Mouse (Mus musculus) skeletal muscle tissue, adult 2 months (tissue): ENCODE results near the gene Parvb.

ENCODE experiments used
- DNase-seq: peaks from one replicate; pipeline ENCODE4 v3.0.0-alpha.2; 2012; ENCODE audit warnings: low read depth, low spot score

Gene Parvb

DNA sequence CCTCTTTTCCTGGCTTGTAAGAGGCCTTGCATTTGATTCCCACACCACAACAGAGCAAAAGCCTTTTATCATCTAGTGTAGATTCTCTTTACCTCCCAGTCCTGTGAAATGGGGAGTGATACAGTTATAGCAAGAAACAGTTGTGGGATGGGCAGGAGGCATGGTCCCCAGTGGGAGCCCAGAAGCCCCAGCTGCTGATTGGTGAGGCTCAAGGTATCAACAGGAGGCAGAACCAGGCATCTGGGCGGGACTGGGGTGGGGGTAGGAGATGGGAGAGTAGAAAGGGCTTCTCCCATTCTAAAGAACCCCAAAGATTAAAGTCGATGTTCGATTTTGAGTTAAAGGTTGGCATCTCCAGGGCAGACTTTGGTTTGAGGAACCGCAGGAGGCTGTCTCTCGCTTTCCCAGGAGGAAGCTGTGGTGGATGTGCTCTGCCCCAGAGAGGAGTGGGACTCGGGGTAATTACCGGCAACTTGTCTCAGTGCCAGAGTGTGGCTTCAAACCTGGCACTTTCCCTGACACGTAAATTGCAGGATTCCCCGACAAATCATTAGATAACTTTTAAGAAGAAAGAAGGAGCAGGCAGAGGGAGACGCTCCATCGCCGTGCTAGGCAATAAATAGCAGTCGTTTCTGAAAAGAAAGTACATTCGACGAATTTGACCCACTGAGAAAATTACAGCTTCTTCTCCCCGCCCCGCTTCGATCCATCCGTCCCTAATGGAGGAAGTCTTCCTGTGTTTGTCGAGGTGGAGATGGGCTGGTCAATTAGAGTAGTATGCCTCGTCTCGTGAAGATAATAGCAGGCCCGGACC is 13.7 kb upstream of the Parvb start:
- DNase-seq: no peak

- DNase-seq: no peak
These were observed 13.0 kb upstream of the Parvb start for GRCm38 (mm10) chr15:84218783-84219271.

DNA sequence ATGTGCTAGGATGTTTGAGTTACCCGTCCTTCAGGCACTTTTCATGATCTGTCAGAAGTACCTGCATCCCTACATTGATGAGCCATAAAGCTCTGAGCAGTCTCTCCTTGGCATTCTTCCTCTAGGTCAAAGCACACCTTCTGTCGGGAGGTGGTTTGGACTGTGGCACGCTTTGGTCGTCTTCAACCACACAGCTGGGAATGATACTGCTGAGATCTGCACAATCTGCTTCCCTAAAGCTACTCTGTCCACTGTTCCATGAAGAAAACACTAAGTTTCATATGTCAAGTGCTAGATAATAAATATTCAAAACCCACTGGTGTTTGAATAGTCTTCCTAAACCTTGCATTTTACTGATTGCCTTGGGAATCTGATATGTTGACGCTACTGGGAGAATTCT is 10.3 kb upstream of the Parvb start:
- no peak for DNase-seq

DNA sequence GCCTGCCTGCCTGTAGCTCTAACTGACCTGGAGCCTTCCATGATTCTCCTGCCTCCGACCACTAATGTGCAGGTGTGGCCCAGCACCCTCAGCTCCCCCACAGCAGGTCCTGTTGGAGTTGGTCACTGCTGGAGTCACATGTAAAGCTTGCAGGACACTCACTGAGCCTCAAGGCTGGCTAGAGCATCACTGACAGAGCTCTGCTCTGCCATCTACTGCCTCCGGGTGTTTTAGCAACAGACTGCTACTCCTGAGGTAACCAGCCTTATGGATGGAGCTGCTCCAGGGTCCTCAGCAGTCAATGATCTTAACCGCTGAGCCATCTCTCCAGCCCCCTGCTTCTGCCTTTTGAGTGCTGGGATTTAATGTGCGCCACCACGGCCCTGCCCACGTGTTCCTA is 8.4 kb upstream of the Parvb start:
- no peak for DNase-seq

- no peak for DNase-seq
These were observed 7.1 kb upstream of the Parvb start for GRCm38 (mm10) chr15:84224779-84225178.

DNA sequence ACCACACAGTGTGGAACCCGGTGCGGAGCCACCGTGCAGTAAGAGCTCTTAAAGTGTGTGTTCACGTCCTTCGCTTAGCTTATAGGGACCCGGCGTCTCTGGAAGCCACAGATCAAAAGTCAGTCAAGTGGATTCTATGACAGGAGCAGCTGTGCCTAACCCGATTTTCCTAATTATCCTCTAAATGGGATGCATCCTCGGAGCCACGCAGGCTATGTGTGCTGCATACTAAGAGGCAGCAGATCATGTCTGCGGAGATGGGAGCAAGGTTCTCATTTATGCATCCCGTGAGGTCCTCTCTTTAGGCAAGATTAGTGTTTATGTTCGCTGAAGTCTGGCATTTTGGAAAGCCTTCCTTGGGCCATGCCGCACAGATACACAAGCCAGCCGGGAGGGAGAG is 4.9 kb upstream of the Parvb start:
- DNase-seq: no peak

- DNase-seq: no peak
These were observed 1.2 kb upstream of the Parvb start for GRCm38 (mm10) chr15:84230661-84231060.

- DNase-seq: no peak
These were observed 630 bp upstream of the Parvb start for GRCm38 (mm10) chr15:84231113-84231712.

GRCm38 (mm10) chr15:84232609-84233008 is 766 bp downstream of the Parvb start:
- no peak for DNase-seq

GRCm38 (mm10) chr15:84234794-84235581 is 3.1 kb downstream of the Parvb start:
- DNase-seq: no peak

GRCm38 (mm10) chr15:84235646-84236045 is 3.8 kb downstream of the Parvb start:
- peak; percentile 63 for DNase-seq

GRCm38 (mm10) chr15:84238552-84238951 is 6.7 kb downstream of the Parvb start:
- no peak for DNase-seq

DNA sequence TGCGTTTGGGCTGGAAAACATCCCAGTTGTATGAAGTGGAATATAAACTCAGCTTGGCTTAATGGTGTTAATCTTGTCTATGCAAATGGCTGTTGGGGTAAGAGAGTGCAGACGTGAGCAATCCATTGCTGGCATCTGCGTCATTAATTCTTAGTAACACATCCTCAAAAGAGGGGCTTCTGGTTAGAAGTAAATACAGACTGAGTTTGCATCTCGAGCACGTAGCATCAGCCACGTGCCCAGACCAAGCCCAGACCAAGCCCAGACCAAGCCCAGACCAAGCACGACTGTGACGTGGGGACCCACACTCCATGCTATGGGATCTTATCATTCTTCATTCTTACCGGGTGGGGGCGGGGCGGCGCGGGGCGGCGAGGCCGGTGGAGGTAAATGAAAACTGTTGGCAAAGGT is 7.2 kb downstream of the Parvb start:
- DNase-seq: no peak

- DNase-seq: peak; percentile 78
These were observed 9.7 kb downstream of the Parvb start for GRCm38 (mm10) chr15:84241520-84241919.

DNA sequence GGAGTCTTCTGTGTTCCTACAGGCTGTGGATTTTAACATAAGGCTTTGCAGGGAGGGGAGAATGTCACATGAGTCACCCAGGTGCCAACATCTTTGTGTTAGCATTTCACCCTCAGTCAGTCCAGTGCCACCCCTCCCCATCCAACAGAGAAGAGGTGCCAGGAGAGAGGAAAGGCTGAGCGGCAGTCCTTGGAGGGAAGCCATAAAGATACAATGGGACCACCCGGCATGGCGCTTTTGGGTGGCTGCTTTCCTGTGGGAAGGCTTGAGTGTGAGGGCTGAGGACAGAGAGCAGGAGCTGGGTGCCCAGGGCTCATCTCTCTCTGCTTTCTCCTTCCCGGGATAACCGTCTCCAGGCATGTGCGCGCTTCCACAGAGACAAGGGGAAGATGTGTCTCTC is 13.3 kb downstream of the Parvb start:
- no peak for DNase-seq

- DNase-seq: no peak
These were observed 14.4 kb downstream of the Parvb start for GRCm38 (mm10) chr15:84246195-84246594.

- DNase-seq: no peak
These were observed 15.5 kb downstream of the Parvb start for GRCm38 (mm10) chr15:84247309-84247708.

- DNase-seq: peak; percentile 89
These were observed 19.4 kb downstream of the Parvb start for GRCm38 (mm10) chr15:84251227-84251626.

- DNase-seq: no peak
These were observed 20.8 kb downstream of the Parvb start for GRCm38 (mm10) chr15:84252645-84253044.

GRCm38 (mm10) chr15:84253757-84254156 is 21.9 kb downstream of the Parvb start:
- DNase-seq: peak; percentile 81

- DNase-seq: no peak
These were observed 22.5 kb downstream of the Parvb start for GRCm38 (mm10) chr15:84254387-84254786.

DNA sequence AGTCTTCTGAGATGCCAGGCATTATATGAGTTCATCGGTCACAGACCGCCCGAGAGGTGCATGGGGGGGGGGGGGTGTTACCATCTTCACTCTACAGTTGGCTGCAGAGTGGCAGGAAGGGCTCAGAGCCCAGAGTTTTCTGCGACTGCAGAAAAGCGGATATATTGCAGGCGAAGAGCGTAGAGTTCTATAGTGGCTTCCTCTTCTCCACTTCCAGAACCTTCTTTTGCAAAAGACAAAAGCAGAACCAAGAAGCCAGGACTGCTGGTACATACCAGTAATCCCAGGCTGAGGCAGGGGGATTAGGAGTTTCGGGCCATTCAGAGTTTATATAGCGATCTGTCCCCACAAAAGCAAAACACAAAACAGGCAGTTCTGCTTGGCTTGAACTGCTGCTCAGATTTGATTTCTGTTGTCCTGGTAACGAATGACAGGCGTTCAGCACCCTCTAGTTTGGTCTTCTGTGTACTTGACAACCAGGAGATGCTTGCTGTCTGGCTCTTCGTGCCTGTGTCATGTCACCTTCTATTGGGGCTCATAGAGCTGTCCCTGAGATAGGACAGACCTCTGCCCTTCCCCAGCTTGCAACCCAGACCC is 24.5 kb downstream of the Parvb start:
- no peak for DNase-seq
